Mouse (Mus musculus) forelimb bud, embryonic 11.5 days (tissue): ENCODE measurements around the gene Hic1.

Experiments used
- DNase-seq: peaks from one replicate; pipeline ENCODE4 v3.0.0-alpha.2; 2012; ENCODE audit warnings: low read depth, low spot score

The Hic1 gene

DNA sequence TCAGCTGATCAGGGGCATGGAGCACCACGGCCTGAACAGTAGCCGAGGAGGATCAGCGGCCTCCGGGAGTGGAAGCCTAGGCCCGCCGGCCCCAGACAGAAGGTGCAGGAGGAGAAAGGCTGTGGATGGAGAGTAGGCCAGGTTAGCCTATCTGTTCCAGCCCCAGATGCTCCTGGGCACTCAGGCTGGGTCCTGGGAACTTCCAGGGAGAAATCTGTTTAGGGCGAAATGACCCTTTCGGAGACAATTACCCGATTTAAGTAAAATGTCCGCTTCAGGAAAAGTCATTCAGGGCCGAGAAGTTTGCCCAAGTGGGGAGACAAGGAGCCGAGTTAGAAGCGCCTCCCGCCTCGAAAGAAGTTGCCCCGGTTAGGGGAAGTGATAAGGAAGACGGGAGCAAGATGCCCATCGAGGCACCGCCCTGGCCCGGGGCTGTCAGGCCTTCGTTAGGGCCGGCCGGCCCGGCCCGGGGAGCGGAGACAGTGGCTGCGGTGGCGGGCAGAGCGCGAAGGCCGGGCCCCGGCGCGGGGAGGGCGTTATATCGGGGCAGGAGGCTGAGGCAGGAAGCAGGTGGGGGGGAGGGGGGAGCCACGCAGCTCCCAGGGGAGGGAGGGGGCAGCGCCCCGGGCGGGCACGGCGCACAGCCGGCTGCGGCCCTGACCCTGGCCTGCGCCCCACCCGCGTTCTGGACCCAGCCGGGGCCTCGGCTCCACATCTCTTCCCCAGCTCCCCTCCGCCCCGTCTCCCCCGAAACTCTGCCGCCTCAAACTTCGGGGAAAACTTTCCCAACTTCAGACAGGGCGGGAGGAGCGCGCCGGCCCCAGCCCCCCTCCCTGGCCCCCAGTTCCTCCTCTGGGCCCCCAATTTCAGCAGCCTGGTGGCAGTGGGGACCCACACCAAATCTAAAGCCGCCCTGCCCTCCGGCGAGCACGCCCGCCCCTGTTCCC lies 1.4 kb downstream of the Hic1 start:
- DNase-seq = no peak

DNA sequence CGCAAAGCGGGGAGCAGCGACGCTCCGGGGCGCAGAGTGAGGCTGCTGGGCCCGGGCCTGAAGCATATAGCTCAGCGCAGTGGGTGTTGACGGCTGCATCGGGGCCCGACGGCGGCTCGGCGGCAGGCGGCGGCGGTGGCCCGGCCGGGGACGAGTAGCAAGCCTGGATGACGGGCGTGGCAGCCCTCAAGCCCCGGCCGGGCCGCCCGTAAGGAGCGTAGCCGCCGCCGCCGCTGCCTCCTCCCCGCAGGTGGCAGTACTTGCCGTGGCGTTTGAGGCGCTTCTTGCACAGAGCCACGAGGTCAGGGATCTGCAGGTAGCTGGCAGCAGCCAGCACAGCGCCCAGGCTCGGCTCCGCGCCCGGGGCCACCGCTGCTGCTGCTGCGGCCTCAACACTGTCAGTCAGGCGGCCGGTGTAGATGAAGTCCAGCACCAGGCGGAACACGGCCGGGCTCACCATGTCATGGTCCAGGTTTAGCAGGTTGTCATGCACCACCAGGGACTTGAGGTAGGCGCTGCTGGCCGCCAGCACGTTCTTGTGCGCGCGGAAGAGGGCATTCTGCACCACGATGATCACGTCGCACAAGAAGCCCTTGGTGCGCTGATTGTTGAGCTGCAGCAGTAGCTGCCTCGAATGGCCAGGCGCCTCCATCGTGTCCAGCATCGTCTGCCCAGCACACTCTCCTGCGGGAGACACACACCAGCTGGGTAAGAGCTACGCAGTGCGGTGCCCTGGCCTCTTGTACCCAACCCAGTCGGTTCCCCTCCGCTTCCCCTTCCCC lies 2.3 kb downstream of the Hic1 start:
- DNase-seq = no peak

DNA sequence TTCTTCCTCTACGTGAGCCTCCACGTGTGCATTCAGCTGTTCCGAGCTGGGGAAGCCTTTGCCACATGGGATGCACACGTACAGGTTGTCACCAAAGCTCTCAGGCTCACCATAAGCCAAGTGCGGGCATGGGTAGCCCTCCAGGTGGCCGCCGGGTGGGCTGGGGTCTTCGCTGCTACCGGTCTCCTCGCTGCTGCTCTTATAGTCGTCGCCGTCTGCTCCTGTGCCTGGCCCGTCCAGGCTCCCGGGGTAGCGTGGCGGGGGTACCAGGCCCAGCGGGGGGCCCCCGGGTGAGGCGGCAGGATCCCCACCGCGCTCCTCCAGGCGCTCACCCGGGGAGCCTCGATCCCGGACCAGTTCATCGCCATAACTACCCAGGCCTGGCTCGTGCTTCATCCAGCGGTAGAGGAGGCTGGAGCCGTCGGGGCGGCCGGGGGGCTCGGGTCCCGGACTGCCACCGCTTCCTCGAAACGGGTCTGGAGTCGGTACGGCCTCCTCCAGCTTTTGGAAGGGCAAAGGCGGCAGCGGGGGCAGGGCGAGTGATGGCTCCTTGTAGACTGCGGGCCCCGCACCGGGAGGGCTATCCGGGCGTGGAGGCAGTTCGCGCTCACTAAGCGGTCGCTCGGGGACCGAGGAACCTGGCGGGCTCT lies 3.0 kb downstream of the Hic1 start:
- DNase-seq = no peak

DNA sequence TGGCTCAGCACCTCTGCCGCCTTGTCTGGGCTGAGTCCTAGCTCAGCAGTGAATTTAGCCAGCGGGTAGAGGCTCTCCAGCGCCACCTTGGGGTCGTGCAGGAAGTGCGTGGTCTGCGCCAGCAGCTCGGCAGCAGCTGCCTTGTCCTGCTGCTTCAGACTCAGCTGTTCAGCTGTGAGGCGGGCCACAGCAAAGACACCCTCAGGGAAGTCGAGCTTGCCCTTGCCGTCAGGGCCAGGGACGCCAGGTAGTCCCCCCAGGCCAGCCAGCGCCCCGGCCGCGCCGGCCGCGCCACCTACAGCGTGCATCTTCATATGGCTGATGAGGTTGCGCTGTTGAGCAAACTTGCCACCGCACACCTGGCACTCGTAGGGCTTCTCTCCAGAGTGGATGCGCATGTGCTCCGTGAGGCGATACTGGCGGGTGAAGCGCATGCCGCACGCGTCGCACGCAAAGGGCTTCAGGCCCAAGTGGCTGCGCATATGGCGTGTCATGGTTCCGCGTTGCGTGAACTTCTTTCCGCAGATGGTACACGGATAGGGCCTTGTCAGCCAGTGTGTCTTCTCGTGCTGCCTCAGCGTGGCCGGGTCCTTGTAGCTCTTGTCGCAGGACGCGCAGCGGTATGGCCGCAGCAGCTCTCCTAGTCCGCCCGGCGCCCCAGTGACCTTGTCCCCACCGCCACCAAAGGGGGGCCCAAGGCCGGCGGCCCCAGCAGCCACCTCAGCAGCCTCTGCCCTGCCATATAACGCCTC lies 3.7 kb downstream of the Hic1 start:
- peak; percentile 59 for DNase-seq

DNA sequence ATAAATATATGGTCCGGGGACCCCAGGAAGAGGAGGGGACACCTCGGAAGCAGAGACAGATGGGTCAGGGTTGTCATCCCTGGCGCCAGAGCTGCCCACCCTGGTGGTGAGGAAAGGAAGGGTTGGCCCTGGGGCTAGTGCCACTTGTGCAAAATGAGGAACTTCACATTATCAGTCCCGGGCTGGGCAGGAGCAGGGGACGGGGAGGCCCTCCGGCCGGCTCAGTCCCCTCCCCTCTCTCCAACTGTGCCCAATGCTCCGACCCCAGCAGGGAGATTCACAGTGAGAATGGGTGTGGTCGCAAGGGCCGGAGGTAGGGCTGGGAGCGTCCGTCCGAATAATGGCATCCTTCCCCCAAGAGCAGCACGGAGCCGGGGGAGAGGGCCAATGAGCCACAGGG lies 4.6 kb downstream of the Hic1 start:
- no peak for DNase-seq

DNA sequence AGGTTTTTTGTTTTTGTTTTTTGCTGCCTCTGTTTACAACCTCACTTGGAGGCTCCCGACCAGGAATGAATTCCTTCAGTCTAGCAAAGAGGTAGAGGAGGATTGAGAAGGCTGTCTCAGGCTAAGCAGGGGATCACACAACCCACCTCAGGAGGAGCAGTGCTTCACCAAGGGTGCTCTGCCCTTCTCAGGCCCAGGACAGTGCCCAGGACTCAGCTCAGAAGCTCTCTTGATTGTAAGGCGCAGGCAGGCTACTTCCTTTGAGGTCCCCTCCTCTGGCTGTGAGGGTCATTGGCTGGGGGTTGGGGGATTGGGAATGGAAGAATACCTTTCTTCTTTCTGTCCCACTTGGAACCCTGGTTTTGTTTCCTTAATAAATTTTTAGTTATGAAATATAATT lies 5.3 kb downstream of the Hic1 start:
- DNase-seq = no peak

DNA sequence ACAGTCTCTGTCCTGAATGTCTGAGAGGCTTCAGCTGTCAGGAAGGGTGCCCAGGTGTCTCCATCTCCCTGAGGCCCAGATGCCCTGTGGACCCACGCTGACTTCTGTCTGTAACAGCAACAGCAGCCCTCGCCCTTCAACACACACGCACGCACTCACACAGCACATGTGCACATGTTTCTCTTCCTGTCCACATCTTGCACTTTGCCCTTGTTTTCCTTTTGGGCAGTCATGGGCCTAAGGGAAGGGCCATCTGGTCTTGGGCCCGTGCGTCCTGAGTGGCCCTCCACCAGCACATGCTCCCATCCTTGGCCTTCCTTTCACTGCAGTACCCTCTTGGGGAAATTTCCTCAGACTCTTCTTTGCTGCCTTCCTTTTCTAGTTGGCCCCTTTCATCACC lies 5.9 kb downstream of the Hic1 start:
- DNase-seq = no peak

DNA sequence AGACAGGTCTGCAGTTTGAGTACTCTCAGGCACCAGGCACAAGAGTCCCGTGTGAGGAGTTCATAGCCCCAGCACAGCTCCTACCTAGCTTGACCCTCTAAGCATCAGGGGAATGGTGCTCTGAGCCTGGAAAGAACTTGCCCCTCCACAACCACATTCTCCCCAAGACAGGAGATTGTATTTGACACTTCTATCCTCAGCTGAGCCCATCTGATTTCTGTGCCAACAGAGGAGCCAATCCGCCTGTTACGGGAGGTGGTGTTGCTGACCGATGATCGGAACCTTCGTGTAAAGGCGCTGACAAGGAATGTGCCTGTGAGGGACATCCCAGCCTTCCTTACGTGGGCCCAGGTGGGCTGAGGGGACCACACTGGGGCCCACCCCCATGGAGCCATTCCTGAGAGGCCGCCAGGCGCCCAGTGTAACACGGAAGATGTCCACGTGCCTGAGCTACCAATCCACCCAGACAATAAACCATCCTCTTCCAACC lies 6.7 kb downstream of the Hic1 start:
- DNase-seq = no peak

DNA sequence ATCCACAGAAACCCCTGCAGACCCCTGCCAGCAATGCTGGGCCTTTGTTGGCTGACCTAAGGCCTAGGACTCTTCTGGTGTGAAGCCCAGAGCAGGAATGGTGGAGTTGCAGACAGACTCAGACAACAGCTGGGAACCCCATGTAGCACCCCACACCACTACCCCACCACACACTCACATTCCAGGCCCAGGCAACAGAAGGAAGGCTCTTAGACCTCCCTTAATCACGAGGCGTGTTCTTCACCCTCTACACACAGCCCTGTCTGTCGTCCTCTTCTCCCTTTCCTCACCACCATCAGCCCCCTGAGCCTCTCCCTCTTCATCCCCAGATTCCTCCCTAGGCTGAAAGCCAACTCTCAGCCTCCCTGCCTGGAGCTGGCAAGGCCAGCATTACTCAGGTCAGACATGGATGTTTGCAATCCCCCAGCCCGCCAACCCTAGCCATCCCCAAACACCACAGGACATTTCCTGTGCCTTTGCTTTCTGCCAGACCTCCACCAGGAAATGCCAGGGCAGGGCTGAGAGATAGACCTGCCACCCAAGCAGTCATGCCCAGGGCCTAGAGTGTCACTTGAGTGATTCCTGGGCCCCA lies 7.8 kb downstream of the Hic1 start:
- DNase-seq = no peak

DNA sequence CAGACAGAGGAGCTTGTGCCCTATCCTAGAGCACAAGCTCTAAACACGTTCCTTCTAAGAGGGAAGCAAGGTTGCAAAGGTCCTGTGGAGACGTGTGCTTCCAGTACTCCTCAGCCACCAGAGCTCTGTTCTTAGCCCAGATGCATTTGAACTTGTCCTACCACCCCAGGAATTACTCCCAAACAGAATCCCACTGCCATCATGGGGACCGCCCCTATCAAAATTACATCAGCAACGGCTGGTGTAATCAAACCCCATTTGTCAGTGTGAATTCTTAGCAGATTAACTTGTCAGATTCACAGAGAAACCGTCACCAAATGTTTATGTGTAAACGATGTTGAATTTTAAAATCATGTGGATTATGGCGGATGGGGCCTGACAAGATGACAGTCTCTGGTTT lies 8.4 kb downstream of the Hic1 start:
- no peak for DNase-seq

DNA sequence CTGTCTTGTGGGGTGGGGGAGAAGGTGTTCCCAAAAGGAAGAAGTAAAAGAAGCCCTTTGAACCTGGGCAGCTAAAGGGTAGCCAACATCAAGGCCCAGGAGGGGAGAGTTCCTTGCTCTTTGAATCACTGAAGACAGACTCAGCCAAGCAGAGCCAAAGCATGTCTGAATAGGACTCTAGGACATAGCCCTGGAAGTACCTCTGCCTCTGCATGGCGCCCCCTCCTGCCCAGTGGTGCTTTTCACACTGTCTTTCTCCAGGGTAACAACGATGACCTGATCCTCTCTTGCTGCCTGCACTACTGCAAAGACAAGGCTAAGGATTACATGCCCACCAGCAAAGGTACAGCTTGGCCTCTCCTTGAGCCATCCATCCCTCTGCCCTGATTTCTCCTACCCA lies 9.8 kb downstream of the Hic1 start:
- DNase-seq = no peak

DNA sequence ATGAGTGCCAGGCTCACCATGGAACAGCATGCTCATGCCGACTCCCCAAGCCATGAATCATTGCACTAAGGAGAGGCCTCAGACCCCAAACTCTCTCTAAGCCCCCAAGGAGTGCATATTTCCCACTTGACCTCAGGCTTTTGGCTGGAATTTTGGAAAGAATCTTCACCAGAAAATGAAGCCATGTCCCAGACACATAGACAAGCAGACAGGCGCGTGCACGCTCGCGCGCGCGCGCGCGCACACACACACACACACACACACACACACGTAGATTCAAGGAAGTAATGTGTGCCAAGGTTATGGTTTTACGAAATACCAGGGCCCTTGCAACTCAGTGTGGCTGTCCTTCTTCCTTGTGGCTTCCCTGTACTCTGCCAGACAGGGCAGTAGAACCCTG lies 10.9 kb downstream of the Hic1 start:
- DNase-seq = no peak

DNA sequence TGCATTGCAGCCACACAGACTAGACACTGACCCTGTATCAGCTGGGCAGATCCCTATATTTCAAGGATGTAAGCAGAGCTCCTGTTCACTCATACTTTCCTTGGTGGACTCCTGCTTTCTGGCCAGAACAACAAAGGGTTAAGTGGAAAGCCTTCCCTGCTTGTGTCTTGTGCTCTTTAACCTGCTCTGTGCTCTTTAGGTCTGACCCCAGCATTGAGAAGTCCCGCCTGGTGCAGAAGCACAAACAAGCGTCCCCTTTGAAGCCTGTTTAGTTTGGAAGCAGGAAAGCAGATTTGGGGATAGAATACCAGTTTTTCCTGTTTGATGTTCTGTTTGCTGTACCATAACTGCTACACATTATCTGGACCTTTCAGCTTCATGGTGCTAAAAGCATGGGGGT lies 11.4 kb downstream of the Hic1 start:
- DNase-seq = no peak

DNA sequence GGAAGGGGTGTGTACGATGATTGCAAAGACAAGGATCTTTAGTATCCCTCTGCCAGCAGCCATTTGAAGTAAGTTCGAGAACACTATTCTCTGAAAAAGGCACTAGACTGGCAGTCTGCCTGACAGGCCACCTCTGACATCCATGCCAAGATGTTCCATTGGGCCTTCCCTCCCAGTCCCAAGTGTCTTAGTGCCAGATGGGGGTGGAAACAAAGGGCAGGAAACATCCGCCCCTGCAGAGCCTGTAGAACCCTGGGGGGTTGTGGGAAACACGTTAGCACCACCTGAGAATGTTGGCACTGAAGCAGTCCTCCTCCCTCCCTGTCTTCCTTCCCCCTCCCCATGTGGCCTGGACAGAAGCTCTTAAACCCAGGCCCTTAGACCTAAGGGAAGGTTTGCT lies 12.3 kb downstream of the Hic1 start:
- DNase-seq = no peak

DNA sequence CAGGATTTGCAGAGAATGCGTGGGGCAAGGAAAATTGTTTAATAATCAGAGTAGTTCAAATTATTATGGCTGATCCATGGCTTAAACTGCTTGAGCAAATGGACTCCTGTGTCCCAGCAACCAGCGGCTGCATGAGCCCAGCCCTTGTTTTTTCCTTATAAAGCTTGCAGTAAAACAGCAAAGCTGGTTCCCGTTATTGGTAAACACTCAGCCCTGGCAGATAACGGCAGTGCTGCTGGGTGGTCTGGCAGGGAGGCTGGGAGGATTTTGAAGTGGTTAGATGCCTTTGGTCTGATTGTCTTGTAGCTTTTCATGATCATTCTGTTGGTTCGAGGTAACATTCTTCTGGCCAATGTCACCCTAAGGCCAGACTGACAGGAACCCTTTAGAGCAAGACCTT lies 12.9 kb downstream of the Hic1 start:
- no peak for DNase-seq

DNA sequence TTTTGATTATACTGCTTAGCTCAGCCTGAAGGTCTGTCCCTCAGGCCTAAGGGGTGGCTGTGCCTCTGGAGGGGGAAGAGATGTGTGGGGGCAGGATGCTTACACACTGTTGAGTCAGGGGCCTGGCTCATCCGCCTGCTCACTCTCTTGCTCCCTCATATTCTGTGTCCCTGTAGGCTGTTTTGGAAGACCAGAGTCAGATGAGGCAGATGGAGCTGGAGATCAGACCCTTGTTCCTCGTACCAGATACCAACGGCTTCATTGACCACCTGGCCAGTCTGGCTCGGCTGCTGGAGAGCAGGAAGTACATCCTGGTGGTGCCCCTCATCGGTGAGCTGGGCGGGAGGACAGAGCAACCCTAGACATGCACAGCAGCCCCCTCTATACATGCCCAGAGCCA lies 13.3 kb downstream of the Hic1 start:
- no peak for DNase-seq

DNA sequence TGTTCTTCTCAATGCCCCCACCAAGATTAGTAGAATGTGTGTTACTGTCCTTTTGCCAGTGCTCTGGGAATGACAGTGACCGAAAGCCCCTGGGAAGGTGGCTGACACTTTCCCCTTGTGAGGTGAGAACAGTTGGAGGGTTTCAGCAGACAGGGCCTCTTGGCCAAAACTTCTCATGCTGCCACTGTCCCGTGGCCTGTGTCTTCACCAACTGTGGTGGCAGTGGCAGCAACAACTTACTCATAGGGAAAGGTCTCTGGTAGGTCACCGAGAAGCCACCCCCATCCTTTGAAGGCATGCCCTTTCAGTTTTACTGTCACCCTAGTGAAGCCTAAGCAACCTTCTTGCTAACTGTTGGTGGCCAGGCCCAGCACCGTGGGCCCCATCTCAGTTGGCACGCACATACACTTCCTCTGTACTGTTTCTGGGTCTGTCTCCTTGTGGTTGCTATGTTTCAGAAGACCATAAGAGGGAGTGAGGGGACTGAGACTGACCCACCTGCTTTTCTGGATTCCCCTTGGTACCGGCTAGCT lies 15.2 kb downstream of the Hic1 start:
- DNase-seq = no peak

DNA sequence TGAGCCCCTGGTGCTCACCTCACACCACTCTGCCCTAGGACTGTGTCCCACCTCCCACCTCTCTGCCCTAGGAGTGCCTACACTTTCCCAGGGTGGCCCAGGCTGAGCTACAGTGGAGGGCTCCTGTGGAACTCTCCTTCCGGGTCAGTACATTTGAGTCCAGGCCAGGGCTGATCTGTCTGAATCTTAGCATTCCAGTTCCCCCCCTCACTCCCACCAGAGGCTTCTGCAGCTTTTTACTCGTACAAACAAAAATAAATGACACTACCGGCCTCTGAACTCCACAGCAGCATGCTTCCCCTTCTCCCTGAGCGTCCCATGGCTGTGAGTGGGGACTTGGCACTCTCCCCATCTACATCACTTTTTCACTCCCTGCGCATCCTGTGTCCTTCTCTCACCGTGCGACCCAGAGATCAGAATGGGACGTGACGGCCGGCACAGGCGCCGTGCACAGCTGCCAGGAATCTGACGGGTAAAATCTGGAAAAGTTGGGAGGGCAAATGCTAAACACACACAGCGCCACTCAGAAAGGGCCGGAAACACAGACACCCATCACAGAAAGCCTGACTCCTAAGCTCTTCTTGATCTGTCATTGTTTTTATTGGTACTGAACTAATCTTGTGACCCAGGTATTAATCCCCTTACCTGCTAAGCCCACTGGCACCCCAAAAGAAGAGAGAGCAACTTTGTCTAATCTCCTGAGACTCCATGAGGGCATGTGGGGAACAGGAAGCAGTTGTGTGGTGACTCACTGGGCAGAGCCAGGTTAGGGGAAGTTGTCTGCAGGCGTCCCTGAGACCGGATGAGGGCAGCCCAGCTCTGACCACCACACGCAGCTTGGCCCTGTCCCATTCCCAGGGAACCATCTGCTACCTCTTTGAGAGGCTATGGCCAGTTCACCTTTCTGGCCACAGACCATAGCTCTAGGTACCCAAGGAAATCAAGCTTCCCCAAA lies 16.4 kb downstream of the Hic1 start:
- no peak for DNase-seq

DNA sequence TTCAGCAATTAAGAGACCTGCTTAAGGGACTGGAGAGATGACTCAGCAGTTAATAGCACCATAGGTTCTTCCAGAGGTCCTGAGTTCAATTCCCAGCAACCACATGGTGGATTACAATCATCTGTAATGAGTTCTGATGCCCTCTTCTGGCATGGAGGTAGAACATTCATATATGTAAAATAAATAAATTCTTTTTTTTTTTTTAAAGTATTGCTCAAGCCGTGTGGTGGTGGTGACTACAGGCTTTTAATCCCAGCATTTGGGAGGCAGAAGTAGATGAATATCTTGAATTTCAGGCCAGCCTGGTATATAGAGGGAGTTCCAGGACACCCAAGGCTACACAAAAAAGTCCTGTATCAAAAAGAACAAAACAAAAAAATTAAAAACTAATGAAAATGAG lies 19.0 kb downstream of the Hic1 start:
- no peak for DNase-seq
